Mouse (Mus musculus) testis, postnatal 14 days (tissue): ENCODE measurements around the gene Ttc14.

Experiments
- DNase-seq: peaks from one replicate; pipeline ENCODE4 v3.0.0; 2021; ENCODE audit warnings: low spot score

Ttc14 gene

DNA sequence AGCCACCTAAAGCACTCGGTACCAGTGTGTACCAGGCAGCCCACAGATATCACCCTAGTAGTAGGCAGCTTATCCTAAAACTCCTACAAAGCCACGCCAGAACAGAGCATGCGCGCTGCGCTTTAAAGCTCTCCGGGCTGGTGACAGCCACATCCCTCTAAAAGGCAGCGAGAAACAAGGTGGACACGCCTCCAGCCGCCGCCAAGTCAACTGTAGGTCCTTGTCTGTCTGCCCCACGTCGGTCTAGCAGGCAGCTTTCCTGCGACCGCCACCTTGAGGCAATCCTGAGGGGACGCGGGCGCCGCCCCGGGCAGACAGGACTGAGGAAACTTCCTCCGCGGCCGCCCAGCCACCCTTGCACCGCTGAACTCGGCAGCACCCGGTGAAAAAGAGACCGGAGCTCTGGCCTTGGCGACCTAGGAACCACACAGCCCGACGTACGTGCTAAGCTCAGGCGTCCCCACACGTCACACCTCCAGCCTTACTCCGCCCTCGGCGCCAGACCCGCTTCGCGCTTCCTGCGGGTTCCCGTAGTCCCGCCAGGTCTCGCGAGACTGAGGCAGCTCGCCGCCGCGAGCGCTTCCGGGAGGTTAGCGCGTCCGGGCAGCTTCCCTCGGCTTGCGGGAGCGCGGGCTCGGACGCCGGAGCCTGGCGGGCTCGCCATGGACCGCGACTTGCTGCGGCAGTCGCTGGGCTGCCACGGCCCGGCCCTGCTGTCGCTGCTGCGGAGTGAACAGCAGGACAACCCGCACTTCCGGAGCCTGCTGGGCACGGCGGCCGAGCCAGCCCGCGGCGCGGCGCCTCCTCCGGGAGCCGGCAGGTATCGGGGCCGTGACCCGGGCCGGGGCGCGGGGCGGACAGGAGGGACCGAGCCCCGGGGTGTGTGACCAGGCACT, at the start of gene Ttc14:
TSS of gene Ttc14 (plus strand) at position 216 of the 896 bp plus-strand sequence.
- peak; percentile 97 for DNase-seq

DNA sequence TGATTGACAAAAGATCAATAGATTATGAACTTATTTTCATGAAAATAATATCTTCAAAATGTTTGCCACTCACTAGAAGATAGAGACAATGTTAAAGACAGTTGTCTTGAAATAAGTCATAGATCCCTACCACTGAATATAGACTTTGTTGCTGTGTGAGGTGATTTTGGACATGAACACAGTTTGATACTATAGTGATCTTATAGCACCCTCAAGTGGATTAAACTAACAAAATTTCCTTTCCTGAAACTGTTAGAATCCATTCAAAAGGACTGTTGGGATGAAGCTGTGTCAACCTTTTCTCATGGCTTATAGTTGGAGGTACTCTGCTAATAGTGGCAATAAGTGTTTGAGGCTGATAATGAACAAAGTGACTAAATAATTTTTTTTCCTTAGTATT, 8.7 kb upstream of the Ttc14 start:
- no peak for DNase-seq

- DNase-seq, result no peak
Observed at GRCm38 (mm10) chr3:33800513-33800820, 835 bp downstream of the Ttc14 start.

DNA sequence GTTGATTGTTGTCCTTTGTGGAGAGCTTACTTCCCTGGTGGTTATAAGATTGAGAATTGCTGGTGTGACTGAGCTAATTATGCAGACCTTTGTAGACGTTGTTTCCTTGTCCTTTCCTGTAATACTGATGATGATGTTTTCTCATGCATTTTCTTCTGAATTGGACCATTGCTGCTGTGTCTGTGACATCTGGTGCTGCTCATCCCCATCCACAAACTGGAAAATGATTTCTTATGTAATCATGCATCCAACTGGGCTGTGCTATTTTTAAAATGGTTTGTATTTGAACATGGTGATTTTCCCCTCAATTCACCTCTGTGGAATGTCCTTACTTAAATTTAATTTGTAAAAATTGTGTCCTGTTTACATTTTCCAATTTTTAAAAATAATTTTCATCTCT, 7.5 kb downstream of the Ttc14 start:
- no peak for DNase-seq

DNA sequence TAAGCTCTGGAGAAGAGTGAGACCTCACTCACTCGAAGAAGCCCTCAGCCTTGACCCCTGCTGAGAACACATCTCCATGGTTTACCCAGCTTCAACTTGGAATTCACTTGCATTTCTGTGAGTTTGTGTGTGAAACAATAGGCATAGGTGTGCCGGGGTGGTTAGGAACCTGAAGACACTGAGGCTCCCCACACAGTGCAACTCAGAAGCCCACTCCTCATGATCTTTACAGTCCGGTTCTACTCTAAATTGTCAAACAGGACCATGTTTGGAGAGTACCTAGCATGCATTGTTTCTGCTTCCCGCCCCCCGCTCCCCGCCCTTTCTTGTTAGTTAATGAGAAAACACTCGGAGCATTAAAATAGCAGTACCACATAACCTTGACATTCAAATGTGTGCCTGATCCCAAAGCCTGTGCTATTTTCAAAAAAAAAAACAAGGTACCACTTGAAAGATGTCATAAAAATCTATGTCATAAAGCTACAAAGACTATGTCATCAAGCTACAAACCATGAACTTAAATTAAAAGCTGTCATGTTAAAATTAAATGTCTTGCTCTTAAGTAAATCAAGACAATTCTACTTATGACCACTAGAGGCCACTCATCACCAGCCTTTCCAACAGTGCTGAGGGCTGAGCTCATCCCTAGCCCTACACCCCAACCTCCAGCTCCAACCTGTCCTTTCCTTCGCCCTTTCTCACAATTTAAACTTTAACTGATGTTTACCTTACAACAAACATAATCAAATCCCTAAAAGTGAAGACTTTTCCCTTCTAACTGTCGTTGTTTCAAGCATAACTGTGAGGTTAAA, 24.7 kb downstream of the Ttc14 start:
- DNase-seq, result no peak

GRCm38 (mm10) chr3:33832351-33832750, 32.7 kb downstream of the Ttc14 start:
- DNase-seq, result no peak

GRCm38 (mm10) chr3:33836576-33836975, 36.9 kb downstream of the Ttc14 start:
- no peak for DNase-seq

GRCm38 (mm10) chr3:33838877-33839276, 39.2 kb downstream of the Ttc14 start:
- no peak for DNase-seq

DNA sequence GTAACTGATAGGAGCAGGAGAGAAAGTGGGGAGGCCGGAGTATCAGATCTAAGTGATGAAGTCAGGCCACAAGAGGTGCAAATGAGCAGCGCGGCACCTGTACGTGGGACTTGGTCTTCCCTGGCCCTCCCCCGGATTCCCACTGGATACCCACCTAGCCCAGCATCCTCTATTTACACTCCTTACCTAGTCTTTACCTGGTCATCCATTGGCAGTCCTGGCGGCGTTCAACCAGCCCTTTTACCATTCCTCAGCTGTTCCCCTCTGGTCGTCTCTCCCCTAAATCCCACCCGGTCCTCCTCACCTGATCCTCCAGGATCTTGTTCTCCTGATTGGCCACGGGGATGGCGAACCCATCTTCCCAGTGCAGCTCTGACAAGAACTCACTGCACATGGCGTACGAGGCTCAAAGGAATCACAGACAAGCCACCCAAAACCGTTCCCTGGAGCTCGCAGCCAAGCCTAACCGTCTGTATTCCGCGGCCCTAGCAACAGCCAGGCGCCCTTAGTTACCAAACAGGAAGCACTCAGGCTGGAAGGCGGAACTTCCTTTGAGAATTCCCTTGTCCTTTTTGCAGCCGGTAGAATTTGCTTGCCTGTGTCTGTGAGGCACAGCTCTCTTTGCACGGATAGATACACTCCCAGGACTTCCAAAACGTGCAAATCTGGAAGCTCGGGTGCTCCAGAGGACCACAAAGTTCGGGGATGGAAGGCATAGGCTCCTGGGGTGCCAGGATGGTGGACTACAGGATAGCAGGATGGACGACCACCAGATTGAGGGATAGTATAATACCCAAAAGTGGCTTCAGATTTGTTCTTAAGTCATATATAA, 44.4 kb downstream of the Ttc14 start, which contains the start of gene Ccdc39:
TSS of gene Ccdc39 (minus strand) at position 510 of the 832 bp plus-strand sequence.
- peak; percentile 74 for DNase-seq

DNA sequence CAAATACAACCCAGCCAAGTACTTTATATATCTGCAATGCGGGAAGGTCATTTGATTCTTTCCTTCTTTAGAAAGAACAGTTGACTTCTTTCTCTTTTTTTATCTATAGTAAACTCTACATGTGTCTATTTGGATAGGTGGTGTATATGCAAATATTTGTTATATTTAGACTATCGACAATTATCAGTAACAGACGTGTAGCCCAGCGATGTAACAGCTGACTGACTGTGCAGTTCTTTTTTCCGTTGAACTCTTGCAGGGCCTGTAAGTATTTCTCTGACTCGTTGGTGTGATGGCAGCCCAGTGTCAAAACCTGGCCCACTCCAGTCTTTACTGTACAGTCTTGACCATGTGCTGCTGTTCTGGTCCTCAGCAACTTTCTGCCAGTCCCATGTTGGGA, 47.0 kb downstream of the Ttc14 start:
- DNase-seq, result no peak

DNA sequence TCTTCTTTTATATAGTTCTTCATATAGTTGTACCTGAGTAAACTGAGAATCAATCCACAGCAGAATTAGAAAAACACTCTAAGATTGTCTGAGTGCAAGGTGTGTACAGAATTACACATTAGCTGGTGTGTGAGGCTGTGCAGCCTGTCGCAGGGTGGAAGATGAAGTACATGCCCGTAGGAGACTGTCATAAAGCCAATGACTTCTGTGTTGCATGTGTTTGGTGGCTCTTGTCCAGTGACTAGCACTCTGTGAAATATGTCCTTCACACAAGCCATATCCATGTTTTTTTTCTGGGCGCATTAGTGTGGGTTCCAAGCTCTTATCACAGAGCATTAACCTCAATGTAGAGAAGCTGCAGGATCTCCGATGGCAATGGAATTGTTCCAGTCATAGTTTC, 51.2 kb downstream of the Ttc14 start:
- DNase-seq, result no peak

DNA sequence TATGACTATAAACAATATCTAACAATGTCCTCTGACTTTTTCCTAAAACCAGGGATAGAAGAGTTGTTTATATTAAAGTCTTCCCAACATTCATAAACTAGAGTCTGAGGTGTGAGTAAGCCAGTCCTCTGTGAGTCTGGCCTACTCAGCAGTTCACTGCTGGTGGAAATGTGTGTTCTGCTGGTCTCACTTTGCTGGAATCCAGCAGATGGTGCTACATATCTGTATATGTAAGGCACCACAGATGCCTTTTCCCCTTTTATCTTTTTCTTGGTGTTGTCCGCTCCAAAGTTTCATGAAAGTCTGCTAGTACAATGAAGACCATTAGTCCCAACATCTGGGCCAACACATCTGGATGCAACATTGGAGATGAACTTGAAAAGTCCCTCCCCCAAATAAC, 53.4 kb downstream of the Ttc14 start:
- no peak for DNase-seq

DNA sequence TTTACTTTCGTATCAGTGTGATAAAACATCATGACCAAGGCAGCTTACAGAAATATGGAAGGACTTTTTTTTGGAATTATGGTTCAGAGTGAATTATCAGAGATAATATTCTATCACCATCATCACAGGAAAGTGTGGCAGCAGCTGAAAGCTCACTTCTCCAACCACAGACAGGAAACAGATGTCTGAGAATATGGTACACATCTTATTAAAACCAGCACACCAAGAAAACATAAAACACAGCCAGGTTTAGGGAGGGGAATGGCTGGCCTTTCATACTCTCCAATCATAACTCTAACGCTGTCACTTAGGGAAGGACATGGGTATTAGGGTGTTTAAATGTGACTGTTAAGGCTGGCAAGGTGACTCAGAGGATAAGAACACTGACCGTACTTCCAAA, 59.3 kb downstream of the Ttc14 start:
- no peak for DNase-seq

- DNase-seq, result no peak
Observed at GRCm38 (mm10) chr3:33864000-33864540, 64.4 kb downstream of the Ttc14 start.
